Mouse (Mus musculus): ENCODE measurements around the gene Gad1.

The Gad1 gene

DNA sequence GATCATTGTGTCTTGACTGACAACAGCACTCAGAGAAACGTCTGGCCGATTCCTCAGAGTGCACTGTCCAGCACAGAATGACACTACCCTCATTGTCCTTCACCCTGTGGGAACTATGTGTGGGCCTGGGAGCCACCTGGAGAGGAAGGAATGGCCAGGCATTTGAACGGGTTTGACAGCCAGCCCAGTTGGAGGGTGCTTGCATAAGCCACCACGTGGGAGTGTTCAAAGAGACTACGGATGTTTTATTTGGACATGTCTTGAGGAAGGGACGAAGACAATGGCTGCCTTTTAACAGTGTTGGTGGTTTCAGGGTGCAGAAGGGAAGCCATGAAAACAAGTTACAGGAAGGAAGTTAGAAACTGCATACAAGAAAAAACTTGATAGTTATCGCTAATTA, 72.9 kb downstream of the Gad1 start:
- in situ Hi-C loops (cut with MboI) = no loop called here

DNA sequence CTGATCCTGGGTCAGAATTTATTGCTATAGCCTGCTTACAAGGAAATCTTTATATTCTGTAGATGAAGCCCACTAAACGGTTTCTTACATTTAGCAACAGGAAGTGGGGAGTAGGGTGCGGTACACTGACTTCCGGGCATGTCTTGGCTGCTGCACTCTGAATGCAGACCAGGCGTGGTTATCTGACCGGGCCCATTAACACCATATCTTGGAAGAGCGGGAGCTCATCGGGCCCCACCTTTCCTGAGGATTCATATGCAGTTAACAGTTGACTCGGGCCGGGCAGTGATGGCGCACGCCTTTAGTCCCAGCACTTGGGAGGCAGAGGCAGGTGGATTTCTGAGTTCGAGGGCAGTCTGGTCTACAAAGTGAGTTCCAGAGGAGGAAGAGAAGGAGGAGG, 75.5 kb downstream of the Gad1 start:
- in situ Hi-C loops (cut with MboI) = no loop called here

DNA sequence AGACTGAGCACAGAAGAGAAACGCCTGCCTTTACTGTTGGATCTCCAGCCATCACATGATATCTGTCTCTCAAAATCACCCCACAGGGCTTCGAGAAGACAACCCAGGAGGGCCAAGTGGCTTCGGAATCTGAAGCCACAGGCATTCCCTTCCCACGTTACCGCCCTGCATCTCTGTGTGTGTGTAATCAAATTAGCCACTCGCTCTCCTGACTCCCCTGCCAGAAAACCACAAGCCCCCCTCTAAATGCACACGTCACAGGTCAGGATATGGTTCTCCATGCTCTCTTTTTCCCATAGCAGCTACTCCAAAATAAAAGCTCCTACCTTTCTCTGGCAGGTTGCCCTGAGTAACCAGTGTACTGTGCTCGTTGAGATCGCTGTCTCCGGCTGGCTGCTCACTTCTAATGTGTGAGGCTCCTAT, 76.5 kb downstream of the Gad1 start:
- in situ Hi-C loops (cut with MboI) = no loop called here

DNA sequence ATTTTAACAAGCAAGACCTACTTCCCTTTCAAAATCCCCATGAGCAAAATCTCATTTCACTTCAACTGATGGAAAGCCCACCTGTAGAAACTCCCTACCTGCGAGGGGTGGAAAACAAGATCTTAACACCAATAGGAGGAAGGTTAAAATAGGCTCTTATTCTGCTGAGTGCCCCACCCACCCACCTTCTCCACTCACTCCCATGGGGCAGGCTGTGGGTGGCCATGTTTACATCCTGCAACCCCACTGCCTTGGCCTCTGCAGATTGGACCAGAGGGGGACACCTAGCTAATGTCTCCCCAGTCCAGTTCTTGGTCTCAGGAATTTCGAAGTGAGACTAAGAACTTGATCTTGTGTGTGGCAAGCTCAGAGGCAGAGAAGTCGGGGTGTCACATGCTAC, 77.0 kb downstream of the Gad1 start:
- in situ Hi-C loops (cut with MboI) = no loop called here

DNA sequence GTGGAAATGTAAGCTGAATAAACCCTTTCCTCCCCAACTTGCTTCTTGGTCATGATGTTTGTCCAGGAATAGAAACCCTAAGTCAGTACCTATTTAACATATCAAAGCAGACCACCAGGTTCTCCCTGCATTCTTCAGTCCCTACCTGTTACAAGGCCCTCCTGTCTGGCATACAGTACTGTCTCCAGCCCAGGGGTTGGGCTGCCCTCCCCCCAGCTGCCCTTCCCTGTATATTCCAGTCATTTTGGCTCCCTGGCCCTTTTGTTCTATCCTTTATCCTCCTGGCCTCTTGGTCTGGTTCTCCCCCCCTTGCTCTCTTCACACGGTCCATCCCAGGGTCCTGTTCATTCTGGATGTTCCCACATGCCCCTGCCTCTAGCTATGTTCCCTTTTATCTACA, 78.4 kb downstream of the Gad1 start:
- in situ Hi-C loops (cut with MboI) = no loop called here

DNA sequence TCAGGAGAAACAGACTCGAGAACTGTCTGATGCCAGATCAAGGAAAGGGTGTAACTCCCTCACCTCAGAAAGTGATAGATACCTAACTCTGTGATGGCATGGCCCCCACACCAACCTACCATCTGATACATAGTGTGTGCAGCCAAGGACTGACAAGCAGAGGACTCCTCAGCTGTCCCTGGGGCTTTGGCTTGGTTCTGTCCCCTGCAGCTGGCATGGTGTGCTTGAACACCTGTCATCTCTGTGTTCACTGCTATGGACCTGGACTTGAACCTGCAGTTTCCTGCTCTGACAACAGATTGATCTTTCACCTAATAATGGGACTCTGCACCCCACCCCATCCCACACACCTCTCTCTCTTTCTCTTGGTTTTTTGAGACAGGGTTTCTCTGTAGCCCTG, 79.5 kb downstream of the Gad1 start:
- in situ Hi-C loops (cut with MboI) = no loop called here

DNA sequence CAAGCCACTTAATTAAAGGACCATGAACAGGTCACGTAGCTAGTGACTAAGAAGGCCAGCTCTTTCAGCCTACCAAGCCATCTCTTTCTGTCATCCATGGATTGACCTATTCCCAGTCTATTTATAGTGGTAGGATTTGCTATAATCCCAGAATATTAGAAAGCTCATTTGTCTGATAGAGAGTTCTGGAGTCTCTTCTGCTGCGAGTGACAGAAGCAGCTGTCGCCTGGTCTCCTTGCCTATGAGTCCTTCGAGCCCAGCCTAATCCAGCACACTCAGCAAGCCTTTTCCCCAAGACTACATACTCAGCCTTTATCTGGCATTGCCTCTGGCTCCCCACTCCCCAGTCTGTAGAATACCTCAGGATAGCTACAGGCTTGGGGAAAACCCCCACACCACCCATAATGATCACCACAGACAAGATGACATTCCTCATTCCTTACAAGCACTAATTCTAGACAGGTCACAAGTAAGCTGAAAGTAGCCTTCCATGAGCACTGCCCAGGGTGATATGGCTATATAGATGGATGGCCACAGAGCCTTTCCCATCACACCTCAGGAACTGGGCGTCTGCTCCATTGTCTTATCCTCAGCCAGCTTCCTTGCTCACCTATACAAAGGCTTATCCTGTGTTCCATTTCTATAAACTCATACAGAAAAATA, 81.3 kb downstream of the Gad1 start:
- in situ Hi-C loops (cut with MboI) = no loop called here

DNA sequence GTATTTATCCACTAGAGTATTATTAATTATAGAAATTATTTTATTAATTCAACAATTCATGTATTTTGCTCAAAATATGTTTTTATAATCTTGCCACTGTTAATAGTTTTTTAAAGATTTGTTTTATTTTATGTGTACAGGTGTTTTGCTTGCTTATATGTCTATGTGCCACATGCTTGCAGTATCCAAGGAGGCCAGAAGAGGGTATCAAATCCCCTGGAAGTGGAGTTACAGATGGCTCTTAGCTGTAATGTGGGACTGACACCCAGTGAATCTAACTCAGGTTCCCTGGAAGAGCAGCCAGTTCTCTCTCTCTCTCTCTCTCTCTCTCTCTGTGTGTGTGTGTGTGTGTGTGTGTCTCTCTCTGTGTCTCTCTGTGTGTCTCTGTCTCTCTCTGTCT, 88.1 kb downstream of the Gad1 start:
- in situ Hi-C loops (cut with MboI) = no loop called here

DNA sequence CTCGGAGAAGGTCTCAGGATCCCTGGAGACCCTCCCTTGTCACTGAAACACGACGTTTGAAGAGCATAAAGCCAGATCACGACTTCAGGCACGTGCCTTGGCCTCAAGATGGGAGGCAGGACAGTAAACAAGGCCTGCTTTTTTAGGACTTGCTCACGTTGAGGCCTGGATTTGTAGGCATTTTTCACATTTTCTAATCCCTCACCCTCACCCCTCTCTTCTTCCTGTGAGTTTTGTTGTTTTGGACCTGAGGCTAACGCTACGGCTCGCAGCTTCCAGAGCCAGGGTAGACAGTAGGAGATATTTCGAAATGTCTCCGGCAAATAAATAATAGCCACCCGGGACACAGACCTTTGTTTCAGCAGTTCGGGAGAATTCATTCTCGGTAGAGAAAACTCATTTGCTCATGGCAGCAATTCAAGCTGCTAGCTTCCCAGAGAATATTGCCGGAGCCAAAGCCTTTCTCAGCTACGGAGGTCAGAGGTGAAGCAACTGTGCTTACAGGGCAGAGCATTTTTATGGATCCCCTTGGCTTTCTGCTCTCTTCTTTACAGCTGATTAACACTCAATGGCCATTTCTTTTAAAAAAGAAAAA, 90.2 kb downstream of the Gad1 start:
- in situ Hi-C loops (cut with MboI) = no loop called here

DNA sequence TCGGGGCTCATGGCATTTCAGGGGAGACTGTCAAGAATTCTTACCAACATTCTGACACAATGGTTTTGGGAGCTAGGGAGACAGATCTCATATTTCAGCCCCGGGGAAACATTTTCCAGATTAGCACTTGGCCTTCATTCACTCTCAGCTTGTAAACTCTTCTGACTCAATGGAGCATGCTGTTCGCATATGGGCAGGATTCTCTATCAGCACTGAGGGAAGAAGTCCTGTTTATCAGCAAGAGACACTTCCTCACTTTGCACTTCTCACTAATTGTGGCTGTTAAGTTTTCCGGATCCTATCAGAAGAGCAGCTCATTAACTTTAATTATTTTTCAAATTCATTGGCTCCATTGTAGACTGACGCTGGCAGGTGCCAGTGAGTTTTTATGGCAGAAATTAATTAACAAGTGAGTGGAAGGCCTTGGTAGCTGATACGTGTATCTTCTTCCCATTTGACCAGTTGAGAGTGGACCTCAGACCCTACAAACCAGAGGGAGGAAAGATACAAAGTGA, 92.5 kb downstream of the Gad1 start:
- in situ Hi-C loops (cut with MboI) = no loop called here

DNA sequence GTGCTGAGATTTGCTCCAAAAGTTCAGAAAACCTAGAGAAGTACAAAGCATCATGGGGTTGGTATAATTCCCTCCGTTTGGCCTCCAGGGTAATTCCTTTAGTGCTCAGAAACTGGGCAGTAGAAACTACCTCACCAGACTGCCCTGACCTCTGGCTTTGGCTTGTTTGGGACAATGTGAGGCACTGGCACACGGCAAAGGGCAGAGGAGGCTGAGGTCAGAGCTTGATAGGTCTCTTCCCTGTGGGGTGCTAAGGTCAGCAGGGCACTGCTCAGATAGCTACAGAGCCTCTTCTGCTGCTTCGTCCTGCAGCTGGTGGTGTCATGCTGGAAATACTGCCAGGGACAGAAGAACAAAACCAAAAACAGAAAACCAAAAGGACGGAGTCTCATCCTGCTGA, 94.8 kb downstream of the Gad1 start:
- in situ Hi-C loops (cut with MboI) = no loop called here

DNA sequence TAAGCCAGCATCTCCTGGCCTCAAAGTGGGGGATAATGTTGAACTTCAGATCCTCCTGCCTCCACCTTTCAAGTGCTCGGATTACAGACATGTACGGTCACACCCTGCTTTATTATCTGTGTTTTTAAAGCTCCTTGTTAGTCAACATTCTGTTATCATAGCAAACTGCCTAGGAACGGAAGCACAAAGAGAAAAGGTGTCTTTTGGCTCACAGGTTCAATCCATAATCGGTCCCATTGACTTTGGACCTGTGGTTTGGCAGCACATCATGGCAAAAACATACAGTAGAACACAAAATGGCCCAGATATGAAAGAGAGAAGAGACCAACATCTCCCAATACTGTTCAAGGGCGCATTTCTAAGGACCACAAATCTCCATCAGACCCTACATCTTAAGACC, 95.4 kb downstream of the Gad1 start:
- in situ Hi-C loops (cut with MboI) = no loop called here

DNA sequence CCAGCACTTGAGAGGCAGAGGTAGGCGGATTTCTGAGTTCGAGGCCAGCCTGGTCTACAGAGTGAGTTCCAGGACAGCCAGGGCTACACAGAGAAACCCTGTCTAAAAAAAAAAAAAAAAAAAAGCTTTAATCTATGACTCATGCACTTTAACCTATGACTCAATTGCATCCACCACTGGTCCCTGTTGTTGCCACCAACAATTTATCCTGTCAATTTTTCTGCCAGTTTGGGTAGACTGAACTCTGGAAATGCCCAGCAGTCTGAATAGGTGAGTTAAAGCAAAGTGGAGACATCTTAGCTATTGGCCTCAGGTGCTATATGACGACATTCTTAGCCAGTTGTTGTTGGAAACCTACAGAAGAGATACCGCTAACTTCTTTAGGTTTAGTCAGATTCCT, 96.6 kb downstream of the Gad1 start:
- in situ Hi-C loops (cut with MboI) = no loop called here

Measured in mature B cell (primary cell).